Mouse (Mus musculus): ENCODE data around the gene Gemin2. TPM values are rescaled to one million over a fixed set of nuclear protein-coding genes. Genes with fewer than 3 reads are reported as not detected.
"Not testable (repeated sequence)": the region's sequence is repeated elsewhere in the genome, so short reads cannot be mapped to it uniquely, and the experiment has no call there.

Gene Gemin2
- 10 to 100 TPM in 10 of 26 experiments, 1 to 10 TPM in 14, under 1 TPM in 2; 0.49 to 16.8 (median 7.0) TPM for total RNA-seq (2018; cell fraction: chromatin; rRNA removed)
- total RNA-seq (2018; cell fraction: cytosol; rRNA removed), result 1 to 10 TPM; 1.2 to 5.5 (median 4.2) TPM
- 10 to 100 TPM in 1 of 26 experiments, 1 to 10 TPM in 25; 1.1 to 12.9 (median 3.8) TPM for total RNA-seq (2018; cell fraction: nucleus; rRNA removed)
- 3.3 to 9.5 TPM (median 3.6 TPM) in 3 replicates for polyA plus RNA-seq (2018)

DNA sequence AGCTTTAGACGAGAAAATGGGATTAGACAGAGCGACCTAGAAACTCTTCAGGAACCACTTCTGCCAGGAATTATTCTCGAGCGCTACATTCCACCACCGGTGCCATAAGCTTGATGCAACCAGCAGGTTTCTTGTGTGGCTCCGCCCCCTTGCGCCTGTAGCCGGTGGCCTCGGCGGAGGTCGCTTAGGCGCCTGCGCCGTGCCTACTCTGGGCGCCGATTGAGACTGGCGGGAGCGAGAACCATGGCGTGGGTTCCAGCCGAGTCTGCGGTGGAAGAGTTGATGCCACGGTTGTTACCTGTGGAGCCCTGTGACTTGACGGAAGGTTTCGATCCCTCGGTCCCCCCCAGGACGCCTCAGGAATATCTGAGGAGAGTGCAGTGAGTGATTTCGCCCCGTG, at the start of gene Gemin2:
Gene Gemin2 (plus strand): TSS at position 160 of the 400 bp plus-strand sequence.
- WGBS (ENCODE audit: missing documents), result under 1% methylated on average over 28 of the region's 28 CpGs
- peak within 1 kb of the TSS; percentile 60 for H3K27ac ChIP-seq

DNA sequence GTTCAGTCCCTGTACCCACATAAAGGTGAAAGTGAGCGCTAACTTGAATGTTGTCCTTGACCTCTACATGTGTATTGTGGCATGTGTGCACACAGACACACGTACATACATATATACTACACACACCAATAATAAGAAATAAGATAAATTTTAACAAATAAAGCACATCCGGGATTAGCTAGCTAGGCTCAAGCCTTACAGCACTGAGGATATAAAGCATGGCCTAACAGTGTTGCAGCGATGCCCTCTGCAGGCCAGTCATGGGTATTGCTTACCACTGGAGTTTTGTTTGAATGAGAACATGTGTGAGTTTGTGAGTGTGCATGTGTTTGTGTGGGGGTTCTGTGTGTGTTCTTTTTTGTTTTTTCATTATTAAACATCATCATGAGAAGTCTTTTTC, 48.6 kb upstream of the Gemin2 start:
- H3K27ac ChIP-seq, result no peak overlapping the region
- no peaks in the 10 kb centered on the region for H3K79me2 ChIP-seq (ENCODE audit: inconsistent target)
- WGBS (ENCODE audit: missing documents), result 77% methylated on average over 4 of the region's 4 CpGs
- peaks cover 8% of the 10 kb centered on the region; the same call in 1 of the 2 replicates for H3K36me3 ChIP-seq (ENCODE audit: inconsistent target)
- no peak overlapping the region for H3K4me3 ChIP-seq (ENCODE audit: inconsistent target)

More for the DNA sequence above, at the start of gene Gemin2:
- peaks cover 32% of the 10 kb centered on the region for H3K79me2 ChIP-seq (ENCODE audit: inconsistent target)
- H3K4me3 ChIP-seq (ENCODE audit: inconsistent target), result peak within 1 kb of the TSS; percentile 84
- peaks cover 8% of the 10 kb centered on the region; the same call in 1 of the 2 replicates for H3K36me3 ChIP-seq (ENCODE audit: inconsistent target)

- Histone ChIP-seq H3K79me2 (ENCODE audit: inconsistent target) (no peaks in the 10 kb centered on the region), H3K27ac (no peak overlapping the region), H3K4me3 (ENCODE audit: inconsistent target) (no peak overlapping the region), H3K36me3 (ENCODE audit: inconsistent target) (0 out of 2 replicates have a peak, but pooled peaks cover 4% of the 10 kb centered on the region)
- WGBS (ENCODE audit: missing documents), result 95% methylated on average over 2 of the region's 2 CpGs
These were observed 36.2 kb upstream of the Gemin2 start for GRCm38 (mm10) chr12:58976966-58977365.

GRCm38 (mm10) chr12:58981178-58981661, 32.0 kb upstream of the Gemin2 start:
- not testable (repeated sequence) for H3K4me3 ChIP-seq (ENCODE audit: inconsistent target); H3K27ac ChIP-seq; H3K79me2 ChIP-seq (ENCODE audit: inconsistent target)
- peaks cover 17% of the 10 kb centered on the region; the same call in 1 of the 2 replicates for H3K36me3 ChIP-seq (ENCODE audit: inconsistent target)
- 81% methylated on average over 5 of the region's 6 CpGs for WGBS (ENCODE audit: missing documents)

GRCm38 (mm10) chr12:58985766-58986165, 27.4 kb upstream of the Gemin2 start:
- no peak overlapping the region for H3K27ac ChIP-seq
- 93% methylated on average over 3 of the region's 3 CpGs for WGBS (ENCODE audit: missing documents)
- H3K79me2 ChIP-seq (ENCODE audit: inconsistent target), result no peaks in the 10 kb centered on the region
- H3K4me3 ChIP-seq (ENCODE audit: inconsistent target), result no peak overlapping the region
- peaks cover 23% of the 10 kb centered on the region for H3K36me3 ChIP-seq (ENCODE audit: inconsistent target)

GRCm38 (mm10) chr12:59010482-59010881, 2.7 kb upstream of the Gemin2 start:
- Histone ChIP-seq H3K4me3 (ENCODE audit: inconsistent target) (no peak overlapping the region), H3K36me3 (ENCODE audit: inconsistent target) (peaks cover 7% of the 10 kb centered on the region; the same call in 1 of the 2 replicates), H3K79me2 (ENCODE audit: inconsistent target) (peaks cover 36% of the 10 kb centered on the region), H3K27ac (no peak overlapping the region)
- WGBS (ENCODE audit: missing documents), result 84% methylated on average over 2 of the region's 2 CpGs

GRCm38 (mm10) chr12:59011275-59011843, 1.8 kb upstream of the Gemin2 start:
- Histone ChIP-seq H3K4me3 (ENCODE audit: inconsistent target) (peak overlapping the region; percentile 87), H3K27ac (peak overlapping the region; percentile 39), H3K36me3 (ENCODE audit: inconsistent target) (peaks cover 7% of the 10 kb centered on the region; the same call in 1 of the 2 replicates), H3K79me2 (ENCODE audit: inconsistent target) (peaks cover 36% of the 10 kb centered on the region)
- WGBS (ENCODE audit: missing documents), result under 1% methylated on average over 25 of the region's 25 CpGs

GRCm38 (mm10) chr12:59011844-59012709, 1.1 kb upstream of the Gemin2 start, which contains the start of gene Sec23a:
TSS of gene Sec23a (minus strand) at chr12:59012017.
- peaks cover 3% of the 10 kb centered on the region; the same call in 1 of the 2 replicates for H3K36me3 ChIP-seq (ENCODE audit: inconsistent target)
- peaks cover 36% of the 10 kb centered on the region for H3K79me2 ChIP-seq (ENCODE audit: inconsistent target)
- under 1% methylated on average over 48 of the region's 48 CpGs for WGBS (ENCODE audit: missing documents)
- H3K4me3 ChIP-seq (ENCODE audit: inconsistent target), result peak within 1 kb of the TSS; percentile 87
- peak within 1 kb of the TSS; percentile 60 for H3K27ac ChIP-seq

GRCm38 (mm10) chr12:59012710-59013091, 492 bp upstream of the Gemin2 start:
- H3K27ac ChIP-seq, result peak overlapping the region; percentile 60
- H3K36me3 ChIP-seq (ENCODE audit: inconsistent target), result 0 out of 2 replicates have a peak, but pooled peaks cover 2% of the 10 kb centered on the region
- 4% methylated on average over 5 of the region's 7 CpGs for WGBS (ENCODE audit: missing documents)
- peaks cover 36% of the 10 kb centered on the region for H3K79me2 ChIP-seq (ENCODE audit: inconsistent target)
- H3K4me3 ChIP-seq (ENCODE audit: inconsistent target), result peak overlapping the region; percentile 84

DNA sequence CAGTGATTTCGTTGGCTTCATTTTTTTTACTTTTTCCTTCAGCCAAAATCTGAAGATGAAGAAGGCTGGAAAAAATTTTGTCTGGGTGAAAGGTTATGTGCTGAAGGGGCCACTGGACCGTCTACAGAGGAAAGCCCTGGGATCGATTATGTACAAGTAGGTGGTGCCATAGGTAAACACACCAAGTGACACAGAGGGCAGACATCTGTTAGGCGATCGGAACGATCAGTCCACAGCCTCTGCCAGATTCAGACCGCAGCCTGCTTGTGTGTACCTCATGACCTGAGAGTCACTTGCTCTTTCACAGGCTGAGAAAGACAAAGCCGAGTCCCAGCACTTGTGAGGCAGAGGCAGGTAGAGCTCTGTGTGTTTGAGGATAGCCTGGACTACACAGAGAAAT, 4.8 kb downstream of the Gemin2 start:
- 96% methylated on average over 8 of the region's 8 CpGs for WGBS (ENCODE audit: missing documents)
- no peak overlapping the region for H3K27ac ChIP-seq
- H3K36me3 ChIP-seq (ENCODE audit: inconsistent target), result peaks cover 20% of the 10 kb centered on the region; the same call in 1 of the 2 replicates
- no peak overlapping the region for H3K4me3 ChIP-seq (ENCODE audit: inconsistent target)
- no peaks in the 10 kb centered on the region for H3K79me2 ChIP-seq (ENCODE audit: inconsistent target)

DNA sequence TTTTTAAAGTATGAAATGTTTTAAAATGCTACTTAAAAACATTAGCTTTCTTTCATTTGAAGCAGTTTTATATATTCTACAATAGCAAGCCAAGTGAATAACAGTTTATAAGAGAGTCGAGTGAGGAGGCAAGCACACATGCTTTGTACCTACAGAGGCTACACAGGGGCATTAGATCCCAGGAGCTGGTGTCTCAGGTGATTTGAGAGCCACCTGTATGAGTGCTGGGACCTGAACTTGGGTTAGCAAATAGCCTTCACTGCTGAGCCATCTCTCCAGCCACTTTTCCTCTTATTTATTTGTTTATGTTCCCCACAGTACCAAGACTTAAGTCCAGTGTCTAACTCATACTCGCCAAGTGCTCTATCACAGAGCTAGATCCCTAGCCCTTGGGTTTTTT, 6.7 kb downstream of the Gemin2 start:
- Histone ChIP-seq H3K36me3 (ENCODE audit: inconsistent target) (peaks cover 20% of the 10 kb centered on the region; the same call in 1 of the 2 replicates), H3K27ac (no peak overlapping the region), H3K79me2 (ENCODE audit: inconsistent target) (no peaks in the 10 kb centered on the region), H3K4me3 (ENCODE audit: inconsistent target) (no peak overlapping the region)
- 92% methylated on average over 2 of the region's 2 CpGs for WGBS (ENCODE audit: missing documents)

DNA sequence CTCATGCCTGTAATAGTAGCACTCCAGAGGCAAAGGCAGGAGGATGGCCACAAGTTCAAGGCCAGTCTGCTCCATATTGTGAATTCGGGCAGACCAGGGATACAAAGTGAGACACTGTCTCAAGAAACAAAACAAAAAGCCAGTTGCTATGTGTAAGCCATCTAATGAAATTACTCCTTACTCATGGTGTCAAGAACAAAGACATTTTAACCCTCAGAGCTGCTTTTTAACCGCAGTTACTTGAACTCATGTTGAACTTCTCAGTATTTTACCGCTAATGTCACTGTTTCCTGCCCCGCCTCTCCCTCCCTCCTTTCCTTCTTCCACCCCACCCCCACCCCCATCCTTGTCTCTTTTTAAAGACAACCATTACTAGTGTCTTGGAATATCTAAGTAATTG, 8.1 kb downstream of the Gemin2 start:
- Histone ChIP-seq H3K79me2 (ENCODE audit: inconsistent target) (no peaks in the 10 kb centered on the region), H3K36me3 (ENCODE audit: inconsistent target) (peaks cover 20% of the 10 kb centered on the region; the same call in 1 of the 2 replicates), H3K4me3 (ENCODE audit: inconsistent target) (no peak overlapping the region), H3K27ac (no peak overlapping the region)
- WGBS (ENCODE audit: missing documents), result 55% methylated on average over 3 of the region's 4 CpGs

DNA sequence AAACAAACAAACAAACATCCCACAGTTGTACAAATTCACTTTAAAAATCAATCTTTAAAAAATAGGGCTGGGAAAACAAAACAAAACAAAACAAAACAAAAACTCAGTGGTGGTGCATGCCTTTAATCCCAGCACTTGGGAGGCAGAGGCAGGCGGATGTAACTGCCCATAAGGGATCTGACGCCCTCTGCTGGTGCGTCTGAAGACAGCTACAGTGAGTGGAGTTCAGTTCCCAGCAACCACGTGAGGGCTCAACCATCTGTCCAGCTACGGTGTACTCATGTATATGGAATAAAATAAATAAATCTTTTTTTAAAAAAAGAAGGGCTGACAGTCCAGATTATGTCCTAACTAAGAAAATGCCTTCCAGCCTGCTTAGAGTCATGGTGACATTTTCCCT, 18.9 kb downstream of the Gemin2 start:
- Histone ChIP-seq H3K27ac (no peak overlapping the region), H3K36me3 (ENCODE audit: inconsistent target) (no peaks in the 10 kb centered on the region), H3K4me3 (ENCODE audit: inconsistent target) (no peak overlapping the region), H3K79me2 (ENCODE audit: inconsistent target) (no peaks in the 10 kb centered on the region)
- WGBS (ENCODE audit: missing documents), result 88% methylated on average over 5 of the region's 5 CpGs

- no peak overlapping the region for H3K27ac ChIP-seq
These were observed 26.2 kb downstream of the Gemin2 start for GRCm38 (mm10) chr12:59039162-59039970.

More at GRCm38 (mm10) chr12:59039162-59039970, 26.2 kb downstream of the Gemin2 start:
- H3K36me3 ChIP-seq (ENCODE audit: inconsistent target), result peaks cover 24% of the 10 kb centered on the region
- H3K79me2 ChIP-seq (ENCODE audit: inconsistent target), result no peaks in the 10 kb centered on the region
- H3K4me3 ChIP-seq (ENCODE audit: inconsistent target), result no peak overlapping the region
- 90% methylated on average over 8 of the region's 10 CpGs for WGBS (ENCODE audit: missing documents)

All from macrophage (primary cell).